Mouse (Mus musculus) cerebellum, postnatal 4 days (tissue): Measurements from ENCODE around the gene A630001G21Rik.
"Not testable (repeated sequence)": the region's sequence is repeated elsewhere in the genome, so short reads cannot be mapped to it uniquely, and the experiment has no call there.

ENCODE experiments used
- DNase-seq, 2 experiments: peaks; one replicate each; pipeline ENCODE4 v3.0.0; 2022; ENCODE audit warnings: low spot score in 2 of 2, mixed read lengths in 1 of 2

The A630001G21Rik gene

DNA sequence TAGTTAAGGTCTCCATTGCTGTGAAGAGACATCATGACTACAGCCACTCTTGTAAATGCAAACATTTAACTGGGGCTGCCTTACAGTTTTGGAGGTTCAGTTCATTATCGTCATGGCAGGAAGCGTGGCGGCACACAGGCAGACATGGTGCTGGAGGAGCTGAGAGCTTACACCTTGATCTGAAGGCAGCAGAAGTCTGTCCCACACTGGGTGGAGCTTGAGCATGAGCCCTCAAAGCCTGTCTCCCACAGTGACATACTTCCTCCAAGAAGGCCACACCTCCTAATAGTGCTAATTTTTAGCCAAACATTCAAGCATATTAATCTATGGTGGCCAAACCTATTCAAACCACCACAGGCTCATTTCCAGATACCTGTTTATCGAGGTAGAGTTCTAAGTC, at the start of gene A630001G21Rik:
TSS of gene A630001G21Rik (minus strand) at position 208 of the 400 bp plus-strand sequence.
- DNase-seq: no peak

DNA sequence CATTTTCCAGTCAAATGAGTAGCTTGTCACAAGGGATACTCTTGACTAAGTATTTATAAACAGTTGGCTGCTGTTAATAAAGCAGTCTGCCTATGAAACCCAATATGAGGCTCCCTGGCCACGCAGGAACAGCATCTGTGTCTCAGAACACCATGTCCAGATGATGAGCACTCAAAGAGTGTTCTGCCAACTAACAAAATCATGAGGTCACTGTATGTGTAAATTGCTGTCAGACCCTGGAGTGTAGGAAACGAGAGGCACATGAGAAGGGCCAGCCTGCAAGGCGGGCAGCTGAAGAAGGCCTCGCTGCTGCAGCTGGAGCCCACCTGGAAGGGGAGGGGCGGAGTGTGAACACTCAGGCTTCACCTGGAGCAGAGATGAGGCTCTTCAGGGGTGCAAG, 48.7 kb upstream of the A630001G21Rik start:
- DNase-seq: no peak

- no peak for DNase-seq
Measured at GRCm38 (mm10) chr1:85824905-85825304, 46.5 kb upstream of the A630001G21Rik start.

GRCm38 (mm10) chr1:85822239-85822638, 43.8 kb upstream of the A630001G21Rik start:
- DNase-seq: no peak

DNA sequence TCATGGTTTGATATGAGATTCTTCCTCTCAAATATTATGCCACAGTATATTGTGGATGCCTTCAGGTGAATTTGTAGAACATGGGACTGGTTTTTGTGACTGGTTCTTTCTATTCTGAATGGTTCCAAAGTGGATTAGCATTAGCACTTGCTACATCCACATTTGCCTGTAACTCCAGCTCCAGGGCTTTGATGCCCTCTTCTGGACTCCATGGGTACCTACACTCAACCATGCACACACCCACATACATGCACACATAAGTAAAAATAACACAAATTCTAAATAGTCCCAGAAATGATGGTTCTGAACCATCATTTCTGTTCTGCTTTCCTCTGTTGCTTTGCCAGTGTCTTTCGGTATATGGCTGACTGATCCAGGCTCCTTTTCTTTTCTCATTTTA, 41.3 kb upstream of the A630001G21Rik start:
- DNase-seq: no peak

DNA sequence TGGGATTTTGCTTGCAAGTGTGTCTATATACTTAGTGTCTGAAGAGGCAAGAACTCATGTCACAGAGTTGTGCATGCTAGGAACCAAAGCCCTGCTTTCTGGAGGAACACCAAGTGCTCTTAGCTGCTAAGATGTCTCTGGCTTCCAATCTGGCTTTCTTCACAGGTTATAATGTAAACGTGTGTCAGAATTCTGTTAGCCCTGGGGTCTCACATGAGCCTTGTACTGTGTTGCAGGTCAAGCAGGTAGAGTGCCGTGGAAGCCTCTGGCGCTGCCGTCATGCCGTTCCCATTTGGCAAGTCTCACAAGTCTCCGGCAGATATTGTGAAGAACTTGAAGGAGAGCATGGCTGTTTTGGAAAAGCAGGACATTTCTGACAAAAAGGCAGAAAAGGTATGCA, 39.7 kb upstream of the A630001G21Rik start:
- no peak for DNase-seq

- DNase-seq: not testable (repeated sequence)
Measured at GRCm38 (mm10) chr1:85814213-85814612, 35.8 kb upstream of the A630001G21Rik start.

GRCm38 (mm10) chr1:85810787-85811186, 32.3 kb upstream of the A630001G21Rik start:
- no peak for DNase-seq

- no peak for DNase-seq
Measured at GRCm38 (mm10) chr1:85810343-85810742, 31.9 kb upstream of the A630001G21Rik start.

DNA sequence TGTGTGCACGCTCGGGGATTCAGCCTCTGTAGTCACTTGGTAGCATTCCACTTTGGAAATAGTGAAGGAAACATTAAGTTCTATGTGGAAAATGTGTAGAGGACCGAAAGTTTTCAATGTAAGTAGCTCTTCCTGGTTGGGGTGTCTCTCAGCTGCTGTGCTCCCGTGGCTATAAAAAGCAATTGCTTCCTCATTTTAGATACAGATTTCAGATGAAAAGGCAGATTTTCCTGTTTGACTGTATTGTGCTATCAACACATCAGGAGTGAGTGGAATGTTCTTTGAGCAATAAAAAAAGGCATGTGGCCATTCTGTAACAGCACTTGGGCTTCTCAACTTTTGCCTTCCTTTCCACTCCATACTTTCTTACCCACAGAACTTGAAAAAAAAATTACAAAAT, 30.8 kb upstream of the A630001G21Rik start:
- DNase-seq: no peak

DNA sequence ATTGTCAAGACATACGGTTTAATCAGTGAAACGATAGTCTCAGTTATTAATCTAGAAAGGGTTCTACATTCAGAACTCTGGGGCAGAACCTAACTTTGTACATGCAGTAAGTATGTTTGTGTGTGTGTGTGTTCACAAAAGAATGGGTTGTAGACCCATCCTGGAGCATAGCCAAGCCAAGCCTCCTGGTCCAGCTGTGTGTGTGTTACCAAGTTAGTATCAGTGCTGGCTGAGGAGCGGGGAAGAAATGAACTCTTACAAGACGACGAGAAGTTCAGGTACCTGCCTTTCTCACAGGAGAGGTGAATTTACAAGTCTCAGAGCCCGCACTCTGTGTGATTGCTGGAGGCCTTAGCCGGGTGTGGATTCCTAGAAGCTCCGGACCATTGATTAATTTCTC, 26.1 kb upstream of the A630001G21Rik start:
- no peak for DNase-seq

DNA sequence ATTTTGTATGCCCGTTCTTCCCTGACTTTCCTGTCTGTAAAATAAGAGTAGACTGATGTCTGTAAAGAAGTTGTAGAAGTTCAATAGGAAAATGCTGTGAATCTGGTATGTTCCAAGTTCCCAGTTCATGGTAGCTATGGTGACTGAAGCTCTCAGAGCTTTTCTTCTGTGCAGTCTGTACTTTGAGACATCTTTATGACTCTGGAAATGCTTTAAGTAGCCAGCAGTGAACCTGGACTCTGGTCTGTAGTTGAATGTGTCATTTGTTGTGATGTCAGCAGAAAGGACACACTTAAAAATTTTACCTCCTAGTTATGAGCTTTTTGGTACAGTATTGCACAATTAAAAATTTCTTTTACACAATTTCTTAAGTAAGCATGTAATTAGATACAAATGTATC, 24.1 kb upstream of the A630001G21Rik start:
- no peak for DNase-seq

- no peak for DNase-seq
Measured at GRCm38 (mm10) chr1:85799776-85800175, 21.3 kb upstream of the A630001G21Rik start.

DNA sequence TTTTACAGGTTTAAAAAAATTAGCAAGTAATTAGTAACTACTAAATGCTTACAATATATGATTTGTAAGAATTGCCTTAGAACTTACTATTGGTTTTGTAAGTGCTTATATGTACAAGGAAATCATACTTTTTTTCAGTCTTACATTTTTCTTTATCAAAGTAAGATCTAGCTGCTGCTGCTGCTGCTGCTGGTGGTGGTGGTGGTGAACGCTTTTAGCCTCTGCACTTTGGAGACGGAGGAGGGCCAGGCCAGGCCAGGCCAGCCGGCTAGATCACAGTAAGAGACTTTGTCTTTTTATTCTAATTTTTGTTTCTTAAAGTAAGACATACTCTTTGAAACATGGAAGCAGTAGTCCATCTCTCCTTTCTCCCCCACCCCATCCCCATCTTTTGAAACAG, 16.8 kb upstream of the A630001G21Rik start:
- DNase-seq: no peak

DNA sequence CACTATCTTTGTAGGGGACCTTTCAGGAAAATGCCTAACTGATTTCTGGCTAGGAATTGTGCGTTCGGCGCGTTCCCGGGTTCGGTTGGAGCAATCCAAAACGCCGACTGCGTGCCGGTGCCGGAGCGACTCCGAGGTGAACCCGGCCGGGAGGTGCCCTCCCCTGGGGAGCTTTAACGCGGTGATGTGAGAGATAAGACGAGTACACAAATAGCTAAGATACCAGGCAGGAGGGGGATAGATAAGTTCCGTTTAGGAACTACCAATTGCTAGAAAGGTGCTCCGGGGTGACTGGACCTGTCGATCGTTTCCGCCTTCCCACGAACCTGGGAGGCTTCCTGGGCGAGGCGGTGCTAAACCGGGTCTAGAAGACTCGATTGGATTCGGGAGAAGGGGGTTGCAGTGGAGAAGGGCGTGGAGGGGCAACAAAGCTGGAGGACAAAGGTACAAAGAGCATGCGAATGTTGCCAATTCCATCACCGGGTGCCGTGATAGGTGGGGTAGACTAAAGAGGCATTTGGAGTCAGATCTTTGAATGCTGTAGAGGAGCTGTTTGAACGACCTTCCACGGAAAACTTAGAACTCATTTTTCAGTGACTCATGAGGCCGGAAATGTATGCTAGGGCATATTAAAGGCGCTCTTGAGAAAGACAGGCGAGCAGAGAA, 15.8 kb upstream of the A630001G21Rik start:
- peak in 1 of 2 experiments; percentile 23 for DNase-seq

- DNase-seq: peak; percentile 77 to 89
Measured at GRCm38 (mm10) chr1:85793208-85794105, 15.0 kb upstream of the A630001G21Rik start, which contains the start of gene Cab39. Gene Cab39 (plus strand): TSS chr1:85793441.

- DNase-seq: no peak
Measured at GRCm38 (mm10) chr1:85791476-85791875, 13.0 kb upstream of the A630001G21Rik start.

DNA sequence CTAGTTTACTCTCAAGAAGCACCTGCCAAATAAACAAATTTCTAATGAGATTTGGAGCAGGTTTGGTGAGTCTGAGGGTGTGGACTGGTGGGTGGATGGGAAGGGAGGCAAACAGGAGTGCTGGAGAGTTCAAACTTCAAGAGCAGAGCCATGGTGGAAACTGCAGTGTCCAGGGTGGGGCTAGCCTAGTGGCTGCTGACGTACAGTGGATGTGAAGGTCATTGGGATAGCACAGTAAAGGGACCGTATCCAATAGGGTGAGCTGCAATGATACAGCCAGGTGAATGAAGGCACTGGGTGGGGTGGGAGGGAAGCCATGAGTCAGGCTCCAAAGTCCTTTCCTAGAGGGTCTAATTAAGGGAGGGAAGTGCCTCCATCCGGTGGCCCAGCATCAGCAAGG, 12.1 kb upstream of the A630001G21Rik start:
- DNase-seq: no peak

GRCm38 (mm10) chr1:85779428-85780180, 1.2 kb upstream of the A630001G21Rik start:
- no peak for DNase-seq

DNA sequence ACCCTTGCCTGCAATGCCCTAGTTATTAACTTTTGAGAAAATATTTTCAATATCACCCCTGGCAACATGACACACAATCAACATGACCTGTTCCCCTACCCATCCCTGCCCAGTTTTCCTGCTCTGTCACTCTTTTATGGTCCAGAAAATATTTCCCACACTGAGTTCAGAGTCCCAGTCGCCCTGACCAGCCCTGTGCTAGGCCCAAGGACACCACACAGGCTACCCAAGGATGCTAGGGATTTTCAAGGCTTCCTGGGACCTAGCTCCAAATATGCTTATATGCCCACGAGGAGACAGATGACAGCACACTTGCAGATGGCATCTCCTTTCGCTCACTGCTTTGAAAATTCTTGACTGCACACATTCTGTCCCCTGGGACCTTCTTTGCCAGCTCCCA, 569 bp upstream of the A630001G21Rik start:
- no peak for DNase-seq

- no peak for DNase-seq
Measured at GRCm38 (mm10) chr1:85776154-85776553, 2.3 kb downstream of the A630001G21Rik start.

DNA sequence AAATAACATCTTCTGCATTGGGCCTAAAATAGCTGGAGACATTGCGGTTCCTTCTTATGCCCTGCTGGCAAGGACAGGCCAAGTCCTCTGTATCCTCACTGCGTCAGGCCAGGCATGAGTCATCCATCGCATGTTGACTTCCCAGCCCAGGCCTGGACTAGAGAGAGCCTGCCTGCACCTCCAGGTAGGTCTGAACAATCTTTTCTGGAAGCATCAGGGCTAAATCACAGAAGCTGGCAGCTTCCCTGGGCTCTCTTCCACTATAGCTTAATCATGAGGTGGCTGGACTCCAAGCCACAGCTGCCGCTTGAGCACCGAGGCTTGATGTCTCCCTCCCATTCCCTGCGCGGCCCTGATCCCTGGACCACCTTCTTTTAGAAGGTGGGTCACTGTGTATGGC, 3.3 kb downstream of the A630001G21Rik start:
- peak in 1 of 2 experiments; percentile 45 for DNase-seq
